Comparison of ENCODE assay signal across 10 mouse cellular contexts in the genomic region with DNA sequence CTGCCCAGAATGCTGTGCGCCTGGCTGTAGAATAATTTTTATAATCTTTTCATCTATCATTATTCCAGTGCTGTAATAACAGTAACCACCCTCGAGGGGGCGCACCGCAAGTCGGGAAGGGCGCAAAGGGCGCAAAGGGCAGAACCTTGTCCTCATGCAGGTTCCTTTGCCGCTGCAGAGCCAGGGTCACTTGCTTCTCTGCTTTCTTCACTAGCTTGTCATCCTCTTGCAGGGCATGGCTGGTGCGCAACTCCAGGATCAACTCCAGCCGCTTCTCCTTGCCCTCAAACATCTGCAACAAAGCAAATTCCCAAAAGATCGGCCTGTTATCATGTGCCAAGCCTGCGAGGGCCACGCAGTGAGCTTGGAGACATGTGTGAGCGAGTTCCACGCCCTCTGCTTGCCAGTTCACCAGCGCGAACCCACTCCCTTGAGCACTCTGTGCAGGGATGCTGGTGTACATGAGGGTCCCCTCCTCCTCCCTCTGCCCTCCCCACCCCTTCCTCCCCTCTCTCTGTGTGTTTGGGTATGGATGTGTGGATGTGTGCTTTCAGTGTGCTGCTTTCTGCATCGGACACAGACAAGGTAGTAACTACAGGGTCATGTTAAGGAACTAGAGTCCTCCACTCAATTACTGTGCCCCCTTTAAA. TPM values are rescaled to one million over a fixed set of nuclear protein-coding genes. Genes with fewer than 3 reads are reported as not detected.
DNase-seq lines count a peak whose midpoint lies in the region; TF ChIP-seq lines count a peak whose summit lies in the region.
"Had no signal": no experiment of that assay in that cellular context is flagged by ENCODE, and none has a peak within 500 bp of the region (broad histone marks: within the 10 kb centered on the region; RNA-seq: fewer than 3 reads in every experiment).

No protein-coding gene starts in this region.

- no peaks in the 10 kb centered on the region; the same call in 1 of the 2 replicates for H3K4me1 ChIP-seq in testis, adult 2 months (ENCODE audit: control insufficient read depth, insufficient read depth, low read length)
- H3K4me1 ChIP-seq: heart, embryonic 13.5 days had no signal

- TF ChIP-seq POLR2A in testis, adult 2 months (IDR thresholded peaks at IDR 0.05; ENCODE audit: control insufficient read depth, low read depth, low read length), result no peak

- TF ChIP-seq CTCF in testis, adult 2 months (IDR thresholded peaks at IDR 0.05; ENCODE audit: control insufficient read depth, insufficient read depth, insufficient replicate concordance, low read depth, low read length), result peak; percentile 79; the same call in 1 of the 2 replicates

- H3K4me3 ChIP-seq in testis, adult 2 months (ENCODE audit: control insufficient read depth, low read depth, low read length), result no peak overlapping the region
- H3K4me3 ChIP-seq: heart, embryonic 13.5 days had no signal

- H3K27ac ChIP-seq in testis, adult 2 months (ENCODE audit: control insufficient read depth, insufficient read depth, low read depth, low read length), result no peak overlapping the region
- H3K27ac ChIP-seq: heart, embryonic 13.5 days had no signal

- H3K36me3 ChIP-seq in testis, adult 2 months (ENCODE audit: control insufficient read depth, insufficient read depth, low read length), result no peaks in the 10 kb centered on the region; the same call in 1 of the 2 replicates
- H3K36me3 ChIP-seq: heart, embryonic 13.5 days had no signal

- DNase-seq in embryo, embryonic 10 days (ENCODE audit: low spot score), result peak; percentile 48
- no peak for DNase-seq in embryo, embryonic 10.5 days (ENCODE audit: low spot score)
- no peak for DNase-seq in testis, postnatal 14 days (ENCODE audit: low spot score)
- DNase-seq in kidney, postnatal 25 days, result peak; percentile 30 to 52
- peak; percentile 44 for DNase-seq in retina, postnatal 1 day
- no peak for DNase-seq in left cerebral cortex, adult 18-20 months (ENCODE audit: low spot score in 2 of 2)
- no peak for DNase-seq in right cerebral cortex, adult 2 months (ENCODE audit: low spot score in 2 of 2)

- H3K27me3 ChIP-seq in testis, adult 2 months (ENCODE audit: control insufficient read depth, insufficient read depth, low read length), result no peaks in the 10 kb centered on the region
- H3K27me3 ChIP-seq: heart, embryonic 13.5 days had no signal

RNA-seq across cellular contexts. Expression of a gene that starts 12.1 kb away (rescaled TPM):
- 0.22 and 0.36 TPM in 2 replicates for polyA plus RNA-seq in testis, adult 2 months (2012; rRNA removed)
- total RNA-seq in left cerebral cortex, adult 18-20 months (2021), result not detected
- polyA plus RNA-seq: heart, embryonic 13.5 days; neural tube, embryonic 11.5 days had no signal

RNA-seq across cellular contexts. Expression of a gene that starts 35.2 kb away (rescaled TPM):
- 22.4 and 23.4 TPM in 2 replicates for polyA plus RNA-seq in testis, adult 2 months (2012; rRNA removed)
- 1 to 10 TPM in 1 of 2 experiments, under 1 TPM in 1; 0.82 to 1.5 TPM for total RNA-seq in left cerebral cortex, adult 18-20 months (2021)

RNA-seq across cellular contexts. Expression of a gene that starts 40.1 kb away (rescaled TPM):
- polyA plus RNA-seq in testis, adult 2 months (2012; rRNA removed), result 53.2 and 68.3 TPM in 2 replicates
- total RNA-seq in left cerebral cortex, adult 18-20 months (2021), result 100 to 1,000 TPM; 140 to 142 TPM

RNA-seq across cellular contexts. Expression of a gene that starts 40.1 kb away (rescaled TPM):
- polyA plus RNA-seq in testis, adult 2 months (2012; rRNA removed), result not detected in 2 replicates
- not detected for total RNA-seq in left cerebral cortex, adult 18-20 months (2021)
- polyA plus RNA-seq: neural tube, embryonic 11.5 days had no signal

RNA-seq across cellular contexts. Expression of a gene that starts 55.3 kb away (rescaled TPM):
- polyA plus RNA-seq in testis, adult 2 months (2012; rRNA removed), result 1.4 and 2.0 TPM in 2 replicates
- total RNA-seq in left cerebral cortex, adult 18-20 months (2021), result 1 to 10 TPM in 1 of 2 experiments, under 1 TPM in 1; 0.89 to 1.3 TPM

Comparison
In these comparisons a context has a peak if more than half of its experiments do, and no peak if none do; other contexts are left out.
1. DNase-seq: peak in embryo, embryonic 10 days (single experiment), kidney, postnatal 25 days (2 of 2) and retina, postnatal 1 day (single experiment); none in embryo, embryonic 10.5 days (single experiment), testis, postnatal 14 days (single experiment), left cerebral cortex, adult 18-20 months (0 of 2) and right cerebral cortex, adult 2 months (0 of 2).